Mouse (Mus musculus) heart, embryonic 12.5 days (tissue): ENCODE data around the gene Ltc4s. TPM values are rescaled to one million over a fixed set of nuclear protein-coding genes. Genes with fewer than 3 reads are reported as not detected.

Experiments
- ATAC-seq: fragments of 200-750 bp; cut with Nextera tagmentation; 2 replicates; pipeline ENCODE4 v1.8.0; 2017; ENCODE audit warnings: moderate TSS enrichment, moderate library complexity; ENCODE audit not compliant: insufficient number of reproducible peaks, low FRiP score
- H3K27ac ChIP-seq: fragments of 300-500 bp; sonication (generic); 2 replicates; pipeline ENCODE4 v1.5.1; 2016; ENCODE audit warnings: mild to moderate bottlenecking, moderate library complexity; ENCODE audit not compliant: poor library complexity, severe bottlenecking
- H3K27me3 ChIP-seq: fragments of 300-500 bp; sonication (generic); replicated peaks from 2 replicates; pipeline ENCODE4 v1.6.1; 2016; ENCODE audit warnings: mild to moderate bottlenecking, moderate library complexity
- H3K36me3 ChIP-seq: fragments of 300-500 bp; sonication (generic); 2 replicates; pipeline ENCODE4 v1.6.1; 2016; ENCODE audit warnings: mild to moderate bottlenecking, moderate library complexity
- H3K4me1 ChIP-seq: fragments of 300-500 bp; sonication (generic); replicated peaks from 2 replicates; pipeline ENCODE4 v1.6.1; 2016; ENCODE audit warnings: mild to moderate bottlenecking
- H3K4me2 ChIP-seq: fragments of 300-500 bp; sonication (generic); 2 replicates; pipeline ENCODE4 v1.6.1; 2016; ENCODE audit warnings: mild to moderate bottlenecking, moderate library complexity
- H3K4me3 ChIP-seq: fragments of 300-500 bp; sonication (generic); 2 replicates; pipeline ENCODE4 v1.5.1; 2016; ENCODE audit warnings: mild to moderate bottlenecking
- H3K9ac ChIP-seq: fragments of 300-500 bp; sonication (generic); 2 replicates; pipeline ENCODE4 v1.6.1; 2016; ENCODE audit warnings: mild to moderate bottlenecking, moderate library complexity
- H3K9me3 ChIP-seq: fragments of 300-500 bp; sonication (generic); replicated peaks from 2 replicates; pipeline ENCODE4 v1.6.1; 2016; ENCODE audit warnings: mild to moderate bottlenecking, moderate library complexity
- WGBS: fragments of 180-500 bp; shearing (Covaris S2); methylation state at CpG from one replicate; pipeline ENCODE4 v1.1.7; 2016; 5-methylcytosine and 5-hydroxymethylcytosine counted together
- polyA plus RNA-seq: library from polyadenylated mRNA; unstranded; fragments of >200 nt; fragmentation: Nextera tagmentation; extraction: Ambion mirVana; gene quantifications from 2 replicates; pipeline ENCODE4 v1.2.1, GENCODE M21; 2016

Gene Ltc4s
- polyA plus RNA-seq, 1 experiment from 2014 or later = 0.70 TPM

- H3K4me2 ChIP-seq = peak overlapping the region; percentile 69
- peak overlapping the region; percentile 68 for H3K4me3 ChIP-seq
- whole genome bisulfite sequencing = 82% methylated on average over 3 of the region's 3 CpGs
- no peaks in the 10 kb centered on the region for H3K27me3 ChIP-seq
- H3K4me1 ChIP-seq = peaks cover 50% of the 10 kb centered on the region
- peaks cover 22% of the 10 kb centered on the region for H3K36me3 ChIP-seq
- H3K27ac ChIP-seq = peak overlapping the region; percentile 93
- peak overlapping the region; percentile 88; the same call in 1 of the 2 replicates for H3K9ac ChIP-seq
- no peaks in the 10 kb centered on the region for H3K9me3 ChIP-seq
- ATAC-seq = no peak
These were observed 26.9 kb downstream of the Ltc4s start for GRCm38 (mm10) chr11:50211322-50212059.

DNA sequence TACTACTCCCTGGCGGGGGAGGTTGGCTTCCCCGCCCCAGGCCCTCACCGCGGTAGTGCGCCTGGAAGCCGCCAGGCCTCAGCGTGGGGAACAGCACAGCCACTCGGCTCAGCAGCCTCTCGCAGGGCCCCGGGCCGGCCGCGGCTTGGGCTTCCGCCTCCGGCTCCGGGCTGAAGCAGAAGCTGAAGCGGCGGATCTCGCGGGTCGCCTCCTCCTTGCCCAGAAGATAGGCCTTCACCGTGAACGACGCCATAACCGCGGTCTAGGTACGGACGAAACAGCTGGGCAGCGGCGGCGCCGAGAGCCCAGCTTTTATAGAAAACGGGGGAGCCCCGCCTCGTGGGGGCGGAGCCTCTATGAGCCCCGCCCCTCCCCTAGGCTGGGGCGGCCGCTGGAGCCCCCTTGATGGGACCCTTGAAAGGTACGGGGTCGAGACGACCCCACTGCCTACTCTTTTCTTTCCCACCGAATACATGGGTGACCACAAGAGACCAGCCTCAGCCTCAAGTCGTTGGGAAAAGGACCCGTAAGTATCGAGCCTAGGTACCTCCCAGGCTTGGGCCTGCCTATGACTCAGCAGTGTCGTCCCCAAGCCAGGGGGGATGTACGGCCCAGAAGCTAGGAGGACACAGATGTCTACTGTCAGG lies 27.8 kb downstream of the Ltc4s start, which contains the start of the genes Sqstm1 and Mgat4b:
Gene Sqstm1 (minus strand): TSS at position 323 of the 647 bp plus-strand sequence.
Gene Mgat4b (plus strand): TSS at position 386 of the 647 bp plus-strand sequence.
- H3K4me3 ChIP-seq = peak within 1 kb of the TSS; percentile 68
- peak within 1 kb of the TSS; percentile 69 for H3K4me2 ChIP-seq
- H3K9ac ChIP-seq = peak within 1 kb of the TSS; percentile 88
- peaks cover 31% of the 10 kb centered on the region for H3K36me3 ChIP-seq
- peaks cover 42% of the 10 kb centered on the region for H3K4me1 ChIP-seq
- under 1% methylated on average over 47 of the region's 48 CpGs for WGBS
- H3K9me3 ChIP-seq = no peaks in the 10 kb centered on the region
- no peaks in the 10 kb centered on the region for H3K27me3 ChIP-seq
- ATAC-seq = peak; percentile 80
- H3K27ac ChIP-seq = peak within 1 kb of the TSS; percentile 93

- Histone ChIP-seq H3K4me3 (peak overlapping the region; percentile 68), H3K4me1 (peaks cover 37% of the 10 kb centered on the region), H3K9me3 (no peaks in the 10 kb centered on the region), H3K36me3 (peaks cover 36% of the 10 kb centered on the region), H3K4me2 (peak overlapping the region; percentile 69), H3K27ac (peak overlapping the region; percentile 93), H3K9ac (peak overlapping the region; percentile 88), H3K27me3 (no peaks in the 10 kb centered on the region)
- peak; percentile 93 for ATAC-seq
- 0% methylated on average over 24 of the region's 24 CpGs for WGBS
These were observed 28.3 kb downstream of the Ltc4s start for GRCm38 (mm10) chr11:50210101-50210504.

DNA sequence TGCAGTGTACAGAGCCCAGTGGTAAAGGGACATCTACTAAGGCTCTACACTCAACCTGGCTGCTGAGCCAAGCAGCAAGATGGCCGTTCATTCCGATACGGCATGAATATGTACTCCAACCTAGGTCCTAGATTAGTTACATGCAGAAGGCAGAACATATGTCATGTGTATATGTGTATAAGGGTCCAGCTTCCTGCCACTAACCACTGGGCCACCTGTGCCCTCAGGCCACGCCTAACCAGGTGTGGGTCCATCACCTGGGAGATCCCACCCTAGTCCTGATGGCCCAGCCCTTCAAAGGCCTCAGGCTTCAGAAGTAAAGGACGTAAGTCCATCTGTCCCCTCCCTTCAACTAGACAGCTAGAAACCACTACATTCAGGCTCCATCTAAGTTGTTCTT lies 30.4 kb downstream of the Ltc4s start:
- H3K4me3 ChIP-seq = no peak overlapping the region
- no peak overlapping the region for H3K27ac ChIP-seq
- H3K9ac ChIP-seq = no peak overlapping the region; the same call in 1 of the 2 replicates
- no peaks in the 10 kb centered on the region for H3K9me3 ChIP-seq
- 86% methylated on average over 5 of the region's 5 CpGs for WGBS
- no peaks in the 10 kb centered on the region for H3K27me3 ChIP-seq
- 0 out of 2 replicates have a peak overlapping the region, but pooled peaks have one; percentile 50 for H3K4me2 ChIP-seq
- ATAC-seq = no peak
- H3K36me3 ChIP-seq = peaks cover 55% of the 10 kb centered on the region
- peaks cover 31% of the 10 kb centered on the region for H3K4me1 ChIP-seq

GRCm38 (mm10) chr11:50207344-50207743 lies 31.1 kb downstream of the Ltc4s start:
- ATAC-seq = no peak
- 99% methylated on average over 14 of the region's 14 CpGs for WGBS
- H3K4me1 ChIP-seq = peaks cover 24% of the 10 kb centered on the region
- H3K4me2 ChIP-seq = no peak overlapping the region
- no peaks in the 10 kb centered on the region for H3K9me3 ChIP-seq
- H3K4me3 ChIP-seq = no peak overlapping the region
- peaks cover 62% of the 10 kb centered on the region for H3K36me3 ChIP-seq
- H3K27ac ChIP-seq = no peak overlapping the region
- no peak overlapping the region; the same call in 1 of the 2 replicates for H3K9ac ChIP-seq
- no peaks in the 10 kb centered on the region for H3K27me3 ChIP-seq

DNA sequence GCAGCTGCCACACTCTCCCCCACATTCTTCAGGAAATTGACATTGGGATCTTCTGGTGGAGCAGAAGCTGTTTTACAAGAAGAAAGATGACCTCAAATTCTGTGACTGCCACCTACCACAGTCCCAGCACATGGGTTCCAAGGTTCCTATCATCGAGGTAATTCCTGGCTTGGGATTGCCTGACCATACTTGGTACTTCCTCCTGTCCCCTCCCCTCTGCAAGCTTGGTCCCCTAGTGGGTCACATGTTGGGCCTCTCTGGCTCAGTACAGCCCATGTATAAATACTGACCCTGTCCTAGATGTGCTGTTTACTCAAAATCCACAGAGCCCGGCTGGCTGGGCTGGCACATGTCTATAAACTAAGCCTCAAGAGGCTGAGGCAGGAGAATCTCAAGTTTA lies 32.4 kb downstream of the Ltc4s start:
- Histone ChIP-seq H3K4me3 (no peak overlapping the region), H3K9me3 (no peaks in the 10 kb centered on the region), H3K27ac (no peak overlapping the region), H3K36me3 (peaks cover 75% of the 10 kb centered on the region), H3K27me3 (no peaks in the 10 kb centered on the region), H3K9ac (no peak overlapping the region), H3K4me1 (peaks cover 16% of the 10 kb centered on the region), H3K4me2 (no peak overlapping the region)
- no peak for ATAC-seq
- WGBS = 81% methylated on average over 2 of the region's 2 CpGs

DNA sequence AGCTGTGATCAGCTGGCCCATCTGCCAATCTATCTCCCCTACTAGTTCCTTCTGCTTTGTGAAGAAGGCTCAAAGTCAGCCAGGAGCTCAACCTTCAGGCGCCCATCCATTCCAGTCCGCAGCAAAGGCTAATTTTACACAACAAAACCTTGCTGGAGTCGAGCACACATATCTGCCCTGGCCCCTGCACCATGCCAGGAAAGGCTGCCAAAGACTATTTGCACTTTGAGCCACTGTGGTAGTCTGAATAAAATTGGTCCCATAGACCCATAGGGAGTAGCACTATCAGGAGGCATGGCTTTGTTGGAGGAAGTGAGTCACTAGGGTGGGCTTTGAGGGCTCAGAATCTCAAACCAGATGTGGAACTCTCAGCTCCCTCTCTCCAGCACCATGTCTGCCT lies 33.0 kb downstream of the Ltc4s start:
- H3K4me1 ChIP-seq = peaks cover 14% of the 10 kb centered on the region
- ATAC-seq = no peak
- 80% methylated on average over 3 of the region's 3 CpGs for WGBS

DNA sequence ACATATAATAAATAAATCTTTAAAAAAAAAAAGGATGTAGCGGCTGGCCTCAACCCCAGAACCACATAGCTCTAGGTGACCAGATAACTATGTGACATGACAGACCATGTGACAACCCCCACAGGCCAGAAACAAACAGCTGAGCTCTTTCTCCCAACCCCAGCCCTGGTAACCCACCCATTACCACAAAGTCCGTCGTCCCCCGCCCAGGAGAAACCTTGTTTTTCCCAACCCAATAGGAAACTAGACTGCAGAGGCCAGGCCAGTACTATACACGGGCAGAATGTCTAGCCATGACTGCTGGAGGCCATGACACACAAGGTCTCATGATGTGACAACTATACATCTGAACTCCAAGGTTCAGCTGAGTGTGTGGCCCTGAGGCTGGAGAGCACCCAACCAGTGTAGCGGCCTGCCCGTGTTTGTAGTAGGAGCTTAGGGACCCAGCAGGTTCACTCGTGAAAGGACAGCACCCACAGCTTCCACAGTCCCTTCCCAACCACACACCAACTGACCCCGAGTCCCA lies 35.1 kb downstream of the Ltc4s start:
- H3K4me3 ChIP-seq = no peak overlapping the region
- H3K27me3 ChIP-seq = no peaks in the 10 kb centered on the region
- no peak for ATAC-seq
- no peaks in the 10 kb centered on the region for H3K9me3 ChIP-seq
- peaks cover 6% of the 10 kb centered on the region for H3K4me1 ChIP-seq
- H3K36me3 ChIP-seq = peaks cover 95% of the 10 kb centered on the region
- no peak overlapping the region for H3K4me2 ChIP-seq
- H3K9ac ChIP-seq = no peak overlapping the region
- WGBS = 92% methylated on average over 9 of the region's 9 CpGs
- H3K27ac ChIP-seq = no peak overlapping the region

More for the DNA sequence above, 33.0 kb downstream of the Ltc4s start:
- no peaks in the 10 kb centered on the region for H3K9me3 ChIP-seq
- H3K4me2 ChIP-seq = no peak overlapping the region
- no peak overlapping the region for H3K27ac ChIP-seq
- no peak overlapping the region for H3K4me3 ChIP-seq
- no peaks in the 10 kb centered on the region for H3K27me3 ChIP-seq
- no peak overlapping the region for H3K9ac ChIP-seq
- H3K36me3 ChIP-seq = peaks cover 81% of the 10 kb centered on the region

DNA sequence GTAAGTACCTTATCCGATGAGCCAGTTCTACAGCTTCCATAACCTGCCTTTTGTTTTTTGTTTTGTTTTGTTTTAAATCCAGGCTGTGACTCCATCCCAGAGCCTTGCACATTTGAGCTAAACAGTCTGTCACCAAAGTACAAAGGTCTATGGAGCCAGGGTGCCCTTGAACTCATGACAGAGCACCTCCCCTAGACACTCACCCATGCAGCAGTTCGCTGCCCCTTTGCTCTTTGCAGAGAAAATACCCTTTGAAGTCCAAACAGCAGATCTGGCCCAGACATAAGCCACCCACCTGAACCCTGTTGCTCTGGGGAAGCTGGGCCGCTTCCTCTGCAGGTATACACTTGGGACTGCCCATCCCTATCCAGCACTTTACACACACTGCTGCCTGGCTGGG lies 36.8 kb downstream of the Ltc4s start:
- H3K9ac ChIP-seq = no peak overlapping the region
- WGBS = 93% methylated on average over 3 of the region's 3 CpGs
- H3K9me3 ChIP-seq = no peaks in the 10 kb centered on the region
- H3K4me2 ChIP-seq = no peak overlapping the region
- ATAC-seq = no peak
- H3K27ac ChIP-seq = no peak overlapping the region
- no peaks in the 10 kb centered on the region for H3K27me3 ChIP-seq
- H3K36me3 ChIP-seq = peaks cover 93% of the 10 kb centered on the region
- H3K4me3 ChIP-seq = no peak overlapping the region
- H3K4me1 ChIP-seq = no peaks in the 10 kb centered on the region

DNA sequence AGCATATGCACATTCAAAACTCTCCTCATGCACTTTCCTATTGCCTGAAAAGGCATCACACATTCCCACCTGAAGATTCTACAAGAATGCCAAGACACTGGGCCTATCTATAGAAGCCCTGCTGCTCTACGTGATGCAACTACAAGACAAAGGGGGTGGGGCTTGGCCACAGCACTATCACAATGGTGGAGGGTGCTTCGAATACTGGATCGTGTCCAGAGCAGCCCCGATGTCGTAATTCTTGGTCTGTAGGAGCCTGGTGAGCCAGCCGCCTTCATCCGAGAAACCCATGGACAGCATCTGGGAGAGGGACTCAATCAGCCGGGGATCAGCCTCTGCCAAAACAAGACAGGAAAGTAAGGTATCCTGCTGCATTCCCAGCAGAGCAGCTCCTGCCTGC lies 37.8 kb downstream of the Ltc4s start:
- no peak for ATAC-seq
- WGBS = 80% methylated on average over 8 of the region's 8 CpGs

DNA sequence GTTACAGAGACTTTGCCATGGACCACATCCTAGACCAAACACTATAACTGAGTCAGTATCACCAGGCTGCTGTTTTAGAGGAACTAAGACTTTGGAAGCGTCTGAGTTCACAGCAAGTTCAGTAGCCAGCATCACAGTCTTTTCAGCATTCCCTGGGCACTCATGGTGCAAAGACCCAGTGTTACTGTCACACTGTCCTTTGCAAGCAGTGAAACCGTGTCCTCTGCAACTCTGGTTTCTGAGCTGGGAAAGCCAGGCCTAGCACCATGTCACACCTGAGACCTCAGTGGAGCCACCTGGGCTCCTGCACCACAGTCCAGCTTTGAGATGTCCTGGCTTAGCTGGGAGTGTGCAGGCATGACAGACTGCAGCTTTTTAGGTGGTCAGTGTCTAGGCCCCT lies 39.5 kb downstream of the Ltc4s start:
- Histone ChIP-seq H3K27me3 (no peaks in the 10 kb centered on the region), H3K4me1 (no peaks in the 10 kb centered on the region), H3K9ac (no peak overlapping the region), H3K4me3 (no peak overlapping the region), H3K9me3 (no peaks in the 10 kb centered on the region), H3K4me2 (no peak overlapping the region), H3K36me3 (peaks cover 77% of the 10 kb centered on the region), H3K27ac (no peak overlapping the region)
- 85% methylated on average over 2 of the region's 2 CpGs for WGBS
- no peak for ATAC-seq

More for the DNA sequence above, 37.8 kb downstream of the Ltc4s start:
- no peaks in the 10 kb centered on the region for H3K9me3 ChIP-seq
- H3K9ac ChIP-seq = no peak overlapping the region
- peaks cover 84% of the 10 kb centered on the region for H3K36me3 ChIP-seq
- H3K27ac ChIP-seq = no peak overlapping the region
- H3K4me3 ChIP-seq = no peak overlapping the region
- H3K27me3 ChIP-seq = no peaks in the 10 kb centered on the region
- H3K4me1 ChIP-seq = no peaks in the 10 kb centered on the region
- no peak overlapping the region for H3K4me2 ChIP-seq
